Mouse (Mus musculus) hematopoietic stem cell, adult 5-6 weeks (primary cell): ENCODE data around the gene Cbfa2t3. TPM values are rescaled to one million over a fixed set of nuclear protein-coding genes. Genes with fewer than 3 reads are reported as not detected.

Source experiments
- ATAC-seq, 2 experiments: fragments of 125-278 bp in 1 of 2; replicated peaks in 1 of 2; 2 replicates each; pipeline ENCODE4 v1.8.0; 2016 to 2017; ENCODE audit warnings: inconsistent platforms in 2 of 2, mild to moderate bottlenecking in 2 of 2, moderate number of reproducible peaks in 2 of 2, low read depth in 1 of 2, moderate TSS enrichment in 1 of 2; ENCODE audit not compliant: low FRiP score in 2 of 2, poor library complexity in 2 of 2, severe bottlenecking in 2 of 2, insufficient read depth in 1 of 2, low TSS enrichment in 1 of 2
- total RNA-seq: library from RNA; stranded (forward); fragments of 172-1452, 232-1000 nt; gene quantifications from 2 replicates; pipeline ENCODE4 v1.2.3, GENCODE M21; 2017

Cbfa2t3 gene
- total RNA-seq, 1 experiment from 2014 or later, result 20.5 TPM

DNA sequence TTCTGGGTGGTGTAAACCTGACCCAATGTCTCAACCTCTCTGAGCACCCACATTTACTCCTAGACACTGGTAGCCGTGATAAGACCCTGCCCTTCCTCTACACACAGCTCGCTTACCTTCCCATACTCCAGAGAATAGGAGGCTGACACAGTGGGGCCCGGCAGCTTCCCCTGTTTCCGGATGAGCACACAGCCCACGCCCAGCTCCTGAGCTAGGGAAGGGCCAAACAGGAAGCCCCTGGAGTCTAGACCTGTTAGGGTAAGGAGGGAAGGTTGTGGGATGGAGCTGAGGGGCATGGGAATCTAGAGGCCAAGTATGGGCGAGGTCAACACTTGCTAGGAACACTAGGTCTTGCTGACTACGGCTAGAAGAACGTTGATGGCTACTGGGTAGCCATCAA lies 123.6 kb downstream of the Cbfa2t3 start:
- ATAC-seq, result 0 out of 4 replicates have a peak, but pooled peaks of 1 of the 2 experiments have one; percentile 4

Other genes starting within 250 kb of the Cbfa2t3 start
- not detected in 2 replicates for gene Snai3, start 238.4 kb downstream of the Cbfa2t3 start, total RNA-seq
- gene Rnf166, start 223.0 kb downstream of the Cbfa2t3 start, total RNA-seq, result 49.4 and 52.2 TPM in 2 replicates
- gene Ctu2, start 223.0 kb downstream of the Cbfa2t3 start, total RNA-seq, result 10.0 and 10.2 TPM in 2 replicates
- gene Piezo1, start 147.8 kb downstream of the Cbfa2t3 start, total RNA-seq, result 12.9 and 23.6 TPM in 2 replicates
- 30.8 and 33.1 TPM in 2 replicates for gene Cdt1, start 131.1 kb downstream of the Cbfa2t3 start, total RNA-seq
- gene Aprt, start 122.2 kb downstream of the Cbfa2t3 start, total RNA-seq, result 80.7 and 87.1 TPM in 2 replicates
- gene Galns, start 87.6 kb downstream of the Cbfa2t3 start, total RNA-seq, result 13.9 and 15.1 TPM in 2 replicates
- 9.6 and 19.3 TPM in 2 replicates for gene Trappc2l, start 87.5 kb downstream of the Cbfa2t3 start, total RNA-seq
- gene Pabpn1l, start 76.4 kb downstream of the Cbfa2t3 start, total RNA-seq, result not detected in 2 replicates
- gene Acsf3, start 76.4 kb upstream of the Cbfa2t3 start, total RNA-seq, result 5.8 and 15.1 TPM in 2 replicates
- not detected in 2 replicates for gene Cdh15, start 148.9 kb upstream of the Cbfa2t3 start, total RNA-seq